ENCODE assay signal across 8 mouse cellular contexts in the genomic region with DNA sequence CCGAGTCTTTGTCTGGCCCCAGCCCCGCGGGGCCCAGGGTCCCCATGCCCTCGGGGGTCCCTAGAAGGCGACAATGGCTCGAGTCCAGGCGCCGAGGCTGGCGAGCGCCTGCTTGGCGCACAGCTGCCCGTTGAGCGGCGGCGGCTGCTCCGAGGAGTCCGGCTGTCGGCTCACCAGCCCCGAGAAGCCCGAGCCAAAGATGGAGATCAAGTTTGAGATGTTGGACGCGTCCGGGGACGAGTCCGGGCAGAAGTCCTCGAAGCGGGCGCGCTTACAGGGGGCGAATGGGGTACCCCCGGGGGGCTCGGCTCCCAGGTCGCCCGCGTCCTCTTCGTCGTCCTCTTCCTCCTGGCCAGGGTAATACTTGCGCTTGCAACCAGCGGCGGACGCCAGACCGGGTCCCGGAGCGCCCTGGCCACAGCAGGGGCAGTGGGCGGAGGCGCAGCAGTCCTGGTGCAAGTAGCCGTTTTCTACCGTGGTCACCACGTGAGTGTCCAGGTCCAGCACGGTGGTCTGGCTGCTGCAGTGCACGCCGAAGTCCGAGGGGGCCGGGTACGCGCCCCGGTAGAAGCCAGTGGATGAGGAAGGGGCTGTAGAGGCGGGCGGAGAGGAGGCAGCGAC. TPM values are rescaled to one million over a fixed set of nuclear protein-coding genes. Genes with fewer than 3 reads are reported as not detected.
DNase-seq lines count a peak whose midpoint lies in the region; ATAC-seq and TF ChIP-seq lines count a peak whose summit lies in the region.

No protein-coding gene starts in this region.

- no peak for TF ChIP-seq POLR2A in brain, embryonic 14.5 days (IDR thresholded peaks at IDR 0.05; ENCODE audit: borderline replicate concordance, extremely low read depth, insufficient read depth, insufficient read length, poor library complexity, severe bottlenecking)
- TF ChIP-seq POLR2A in lung, adult 2 months (IDR thresholded peaks at IDR 0.05; ENCODE audit: borderline replicate concordance, extremely low read depth, low read depth, low read length) = no peak

- H3K4me2 ChIP-seq in intestine, embryonic 15.5 days (replicated peaks) = peak overlapping the region; percentile 85

- peaks cover 27% of the 10 kb centered on the region for H3K4me1 ChIP-seq in intestine, embryonic 15.5 days (replicated peaks)
- peaks cover 7% of the 10 kb centered on the region; the same call in 1 of the 2 replicates for H3K4me1 ChIP-seq in lung, adult 2 months (ENCODE audit: control insufficient read depth, insufficient read depth, low read length)

- WGBS in intestine, embryonic 15.5 days = under 1% methylated on average over 58 of the region's 60 CpGs
- under 1% methylated on average over 57 of the region's 60 CpGs for WGBS in lung, adult 2 months

- peak overlapping the region; percentile 95 for H3K9ac ChIP-seq in intestine, embryonic 15.5 days

- peak overlapping the region; percentile 85 for H3K4me3 ChIP-seq in intestine, embryonic 15.5 days (replicated peaks)
- peak overlapping the region; percentile 66 for H3K4me3 ChIP-seq in lung, adult 2 months (replicated peaks; ENCODE audit: extremely low read depth, low read depth, low read length)

- H3K36me3 ChIP-seq in intestine, embryonic 15.5 days = no peaks in the 10 kb centered on the region

- H3K9me3 ChIP-seq in intestine, embryonic 15.5 days = no peaks in the 10 kb centered on the region

- no peak for ATAC-seq in intestine, embryonic 15.5 days

- no peaks in the 10 kb centered on the region for H3K27me3 ChIP-seq in intestine, embryonic 15.5 days (replicated peaks)

- peak; percentile 44 for DNase-seq in right cerebral cortex, postnatal 14 days
- DNase-seq in right cerebral cortex, adult 18-20 months = no peak
- DNase-seq in brain, embryonic 14.5 days (ENCODE audit: low read depth) = peak; percentile 55
- DNase-seq in gastrocnemius, postnatal 25 days = peak; percentile 55
- DNase-seq in lung, adult 2 months = peak; percentile 70
- DNase-seq in right cerebral cortex, postnatal 4 days = peak; percentile 50
- DNase-seq in natural killer cell, adult 2 months (ENCODE audit: low spot score in 2 of 2) = no peak

- no peak for TF ChIP-seq CTCF in brain, embryonic 14.5 days (IDR thresholded peaks at IDR 0.05; ENCODE audit: borderline replicate concordance, extremely low read depth, insufficient read depth, insufficient read length)
- no peak for TF ChIP-seq CTCF in lung, adult 2 months (IDR thresholded peaks at IDR 0.05; ENCODE audit: insufficient read depth, low read length)

- H3K27ac ChIP-seq in intestine, embryonic 15.5 days = peak overlapping the region; percentile 92

RNA-seq across cellular contexts. Expression of gene Ier5l, which starts 1.2 kb away (rescaled TPM):
- 26.1 and 37.9 TPM in 2 replicates for polyA plus RNA-seq in brain, embryonic 14.5 days (2012; rRNA removed)
- total RNA-seq in gastrocnemius, postnatal 25 days (2021) = 1 to 10 TPM; 2.1 to 2.5 TPM
- 1.3 and 1.6 TPM in 2 replicates for polyA plus RNA-seq in intestine, embryonic 15.5 days (2015; fragmentation: Nextera tagmentation; extraction: Ambion mirVana)
- 12.6 and 22.5 TPM in 2 replicates for polyA plus RNA-seq in lung, adult 2 months (2012; rRNA removed)

RNA-seq across cellular contexts. Expression of gene Ptpa, which starts 57.0 kb away (rescaled TPM):
- 151 and 152 TPM in 2 replicates for polyA plus RNA-seq in brain, embryonic 14.5 days (2012; rRNA removed)
- 10 to 100 TPM; 67.1 to 68.5 TPM for total RNA-seq in gastrocnemius, postnatal 25 days (2021)
- 117 and 120 TPM in 2 replicates for polyA plus RNA-seq in intestine, embryonic 15.5 days (2015; fragmentation: Nextera tagmentation; extraction: Ambion mirVana)
- 131 and 136 TPM in 2 replicates for polyA plus RNA-seq in lung, adult 2 months (2012; rRNA removed)

RNA-seq across cellular contexts. Expression of gene Crat, which starts 57.2 kb away (rescaled TPM):
- polyA plus RNA-seq in brain, embryonic 14.5 days (2012; rRNA removed) = 28.3 and 31.3 TPM in 2 replicates
- total RNA-seq in gastrocnemius, postnatal 25 days (2021) = 100 to 1,000 TPM; 315 to 363 TPM
- 19.6 and 19.8 TPM in 2 replicates for polyA plus RNA-seq in intestine, embryonic 15.5 days (2015; fragmentation: Nextera tagmentation; extraction: Ambion mirVana)
- polyA plus RNA-seq in lung, adult 2 months (2012; rRNA removed) = 89.2 and 103 TPM in 2 replicates

Comparison
In these comparisons a context has a peak if more than half of its experiments do, and no peak if none do; other contexts are left out.
1. DNase-seq: peak in right cerebral cortex, postnatal 14 days (single experiment), brain, embryonic 14.5 days (single experiment), gastrocnemius, postnatal 25 days (single experiment), lung, adult 2 months (single experiment) and right cerebral cortex, postnatal 4 days (single experiment); none in right cerebral cortex, adult 18-20 months (single experiment) and natural killer cell, adult 2 months (0 of 2).